Mouse (Mus musculus) skeletal muscle tissue, postnatal 0 days (tissue): ENCODE data around the gene Il11. TPM values are rescaled to one million over a fixed set of nuclear protein-coding genes. Genes with fewer than 3 reads are reported as not detected.

Experiments
- polyA plus RNA-seq: library from polyadenylated mRNA; unstranded; fragments of >200 nt; fragmentation: Nextera tagmentation; extraction: Ambion mirVana; gene quantifications from 2 replicates; pipeline ENCODE4 v1.2.1, GENCODE M21; 2015

The Il11 gene
- polyA plus RNA-seq: 0.09 TPM in 1 of 2 replicates, not detected in the other

DNA sequence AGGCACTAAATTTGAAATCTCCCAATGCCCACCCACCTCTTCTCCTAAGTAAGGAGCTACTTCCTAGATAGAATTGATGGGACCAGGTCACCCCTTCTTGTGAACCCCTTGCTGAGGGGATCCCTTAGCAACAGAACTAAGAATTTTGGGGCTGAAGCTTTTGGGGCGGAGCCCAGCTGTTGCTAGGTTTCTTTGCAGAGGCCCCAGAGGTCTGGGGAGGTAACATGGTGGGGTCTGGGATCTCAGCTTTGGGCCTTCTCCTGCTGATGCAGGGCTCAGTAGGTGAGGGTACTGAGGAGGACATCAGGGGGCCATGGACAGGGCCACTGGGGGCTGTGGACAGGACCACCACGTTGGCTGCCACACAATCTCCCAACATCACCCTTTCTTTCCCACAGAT is at the start of gene Il11, which contains the start of gene Tmem190:
TSS of gene Il11 (minus strand) at position 101 of the 400 bp plus-strand sequence.
TSS of gene Tmem190 (plus strand) at position 179 of the 400 bp plus-strand sequence.

DNA sequence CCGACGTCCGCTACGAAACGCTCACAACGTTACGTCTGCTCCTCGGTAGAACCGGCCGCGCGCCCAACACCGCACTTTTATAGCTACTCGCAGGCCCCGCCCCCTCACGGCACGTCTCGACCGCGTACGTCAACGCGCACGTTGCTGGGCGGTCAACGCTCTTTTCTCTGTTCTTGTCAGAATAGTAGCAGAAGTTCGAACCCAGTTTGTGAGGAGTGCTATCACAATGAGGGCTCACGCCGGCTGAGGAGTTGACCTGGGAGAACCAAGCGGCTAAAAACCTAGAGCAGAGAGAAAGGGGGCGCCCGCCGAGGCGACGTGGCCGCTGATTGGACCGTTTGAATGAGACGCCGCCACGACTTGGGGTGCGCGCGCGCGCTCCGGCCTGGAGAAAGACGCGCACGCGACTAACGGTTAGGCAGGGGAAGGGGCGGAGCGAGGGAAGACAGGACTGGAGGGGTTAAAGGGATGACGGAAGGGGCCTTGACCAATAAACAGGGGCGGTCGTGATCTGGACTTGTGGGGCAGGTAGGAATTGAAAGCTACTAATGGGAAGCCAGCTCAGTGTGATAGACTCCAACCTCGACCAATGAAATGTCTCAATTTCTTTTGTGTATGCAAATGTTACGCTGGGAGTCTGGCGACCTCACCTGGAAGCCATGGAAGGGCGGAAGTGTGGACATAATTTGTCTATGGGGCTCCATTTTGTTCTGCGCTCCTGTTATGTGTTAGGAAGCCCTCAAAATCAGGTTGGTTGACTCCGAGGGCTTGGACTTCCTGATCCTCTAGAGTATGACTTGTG is 29.8 kb upstream of the Il11 start, which contains the start of gene Ube2s:
TSS of gene Ube2s (minus strand) at position 288 of the 802 bp plus-strand sequence.

DNA sequence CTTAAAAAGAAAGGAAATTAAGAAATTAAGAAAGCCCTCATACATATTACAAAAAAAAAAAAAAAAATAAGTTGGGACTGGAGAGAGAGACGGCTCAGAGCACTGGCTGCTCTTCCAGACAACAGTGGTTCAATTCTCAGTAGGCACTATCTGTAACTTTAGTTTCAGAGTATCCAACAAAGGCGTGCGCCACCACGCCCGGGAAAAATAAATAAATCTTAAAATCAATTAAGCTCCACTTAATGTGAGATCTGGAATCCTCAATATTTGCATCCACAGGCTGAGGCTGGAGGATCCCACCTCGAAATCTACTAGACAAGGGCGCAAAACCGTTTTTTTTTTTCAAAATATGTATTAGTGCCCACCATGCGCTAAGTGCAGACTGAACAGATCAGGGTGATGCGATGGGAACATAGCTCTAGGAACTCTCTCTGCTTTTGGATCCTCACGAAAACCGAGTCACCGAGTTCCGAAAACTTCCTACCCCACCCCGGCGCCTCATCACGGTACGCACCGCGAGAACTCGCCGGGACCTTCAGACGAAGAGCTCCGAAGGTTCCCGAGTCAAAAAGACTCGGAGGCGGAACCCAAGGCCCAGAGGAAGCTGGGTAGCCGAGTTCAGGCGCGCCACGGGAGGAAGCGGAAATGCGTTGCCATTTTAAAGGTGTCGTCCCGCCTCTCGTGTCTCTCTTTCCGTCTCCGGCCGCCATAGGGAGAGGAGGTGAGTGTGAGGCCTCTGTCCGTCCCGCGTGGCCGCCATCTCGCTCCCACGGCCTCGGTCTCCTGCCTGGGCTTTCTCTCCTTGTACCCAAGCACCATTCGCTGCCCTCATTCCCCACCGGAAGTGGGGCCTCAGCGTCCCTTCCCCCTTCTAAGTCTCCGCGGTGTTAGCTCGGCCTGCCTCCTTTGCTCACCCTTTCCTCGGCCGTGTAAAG is 9.9 kb upstream of the Il11 start, which contains the start of gene Rpl28:
TSS of gene Rpl28 (plus strand) at position 597 of the 935 bp plus-strand sequence.

DNA sequence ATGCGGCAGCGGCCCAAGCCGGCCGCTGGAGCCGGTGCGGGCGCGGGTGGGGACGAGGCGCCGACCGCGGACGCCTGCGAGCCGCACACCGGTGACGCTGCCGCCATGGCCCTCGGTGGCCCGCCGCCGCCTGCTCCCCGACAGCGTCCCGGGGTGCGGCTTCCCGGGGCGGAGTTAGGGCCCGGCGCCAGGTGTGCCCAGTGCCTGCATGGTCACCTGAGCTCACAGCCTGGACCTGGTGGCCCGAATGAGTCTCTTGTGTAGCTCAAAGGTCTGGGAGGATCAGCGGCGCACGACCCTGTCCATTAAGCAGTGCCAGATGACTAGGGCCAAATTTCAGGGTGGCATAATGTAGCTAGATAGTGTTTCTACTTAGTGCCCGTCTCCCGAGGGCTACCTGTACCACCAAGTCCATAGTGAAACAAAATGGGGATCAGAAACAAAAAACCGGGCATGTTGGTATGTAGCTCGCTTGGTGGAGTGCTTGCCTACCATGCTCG is 6.8 kb upstream of the Il11 start, which contains the start of gene Tmem238:
TSS of gene Tmem238 (minus strand) at position 221 of the 500 bp plus-strand sequence.

DNA sequence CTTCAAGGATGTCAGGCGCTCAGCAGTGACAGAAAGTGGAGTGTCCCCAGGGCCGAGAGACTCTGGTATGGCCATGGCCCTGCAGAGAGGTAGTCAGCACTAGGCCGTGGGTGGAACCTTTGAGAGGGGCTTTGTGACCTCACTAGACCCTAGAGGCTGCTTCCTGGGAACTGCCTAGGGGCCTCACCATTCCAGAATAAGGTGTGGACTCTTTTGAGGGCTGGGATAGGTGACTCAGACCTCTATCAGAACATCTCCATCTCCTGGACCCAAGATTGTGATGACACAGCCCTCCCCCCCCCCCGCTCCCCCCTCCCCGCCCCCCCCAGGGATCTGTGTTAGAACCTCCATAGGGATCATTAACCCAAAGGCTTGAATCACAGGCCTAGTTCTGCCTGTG is 11.5 kb downstream of the Il11 start, which contains the start of gene Fam71e2:
TSS of gene Fam71e2 (minus strand) at position 101 of the 400 bp plus-strand sequence.

DNA sequence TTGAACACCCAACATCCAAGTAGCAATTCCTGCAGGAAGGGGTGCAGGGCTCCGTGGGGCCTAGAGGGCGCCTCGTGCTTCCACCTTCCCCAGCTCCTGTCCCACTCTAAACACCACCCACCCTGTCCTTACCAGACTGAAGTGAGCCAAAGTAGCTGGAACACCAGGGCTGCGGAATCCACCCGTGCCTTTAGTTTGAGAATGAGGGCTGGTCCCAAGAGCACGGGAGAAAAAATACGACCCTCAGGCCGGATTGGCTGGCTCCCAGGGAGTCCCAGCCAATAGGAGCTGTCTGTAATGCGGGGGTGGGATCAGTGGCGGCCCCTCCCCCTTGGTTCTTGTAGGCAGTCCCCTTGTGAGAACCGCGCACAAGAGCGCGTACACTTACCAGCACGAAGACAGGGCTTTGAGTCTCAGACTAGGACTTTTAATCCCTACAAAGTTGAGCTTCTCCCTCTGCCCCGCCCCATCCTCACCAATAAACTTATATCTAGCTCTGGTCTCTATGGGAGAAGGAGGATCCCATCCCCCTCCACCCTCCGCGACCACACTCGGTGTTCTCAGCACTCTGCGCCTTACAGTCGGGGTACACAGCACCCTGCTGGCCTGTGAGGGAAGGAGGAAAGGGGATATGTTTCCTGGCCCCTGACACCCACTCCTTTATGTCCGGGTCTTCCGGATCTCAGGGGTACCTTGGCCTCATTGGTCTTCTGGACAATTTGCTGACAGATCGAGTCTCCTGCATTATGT is 29.7 kb downstream of the Il11 start, which contains the start of gene Cox6b2:
TSS of gene Cox6b2 (minus strand) at position 274 of the 750 bp plus-strand sequence.

DNA sequence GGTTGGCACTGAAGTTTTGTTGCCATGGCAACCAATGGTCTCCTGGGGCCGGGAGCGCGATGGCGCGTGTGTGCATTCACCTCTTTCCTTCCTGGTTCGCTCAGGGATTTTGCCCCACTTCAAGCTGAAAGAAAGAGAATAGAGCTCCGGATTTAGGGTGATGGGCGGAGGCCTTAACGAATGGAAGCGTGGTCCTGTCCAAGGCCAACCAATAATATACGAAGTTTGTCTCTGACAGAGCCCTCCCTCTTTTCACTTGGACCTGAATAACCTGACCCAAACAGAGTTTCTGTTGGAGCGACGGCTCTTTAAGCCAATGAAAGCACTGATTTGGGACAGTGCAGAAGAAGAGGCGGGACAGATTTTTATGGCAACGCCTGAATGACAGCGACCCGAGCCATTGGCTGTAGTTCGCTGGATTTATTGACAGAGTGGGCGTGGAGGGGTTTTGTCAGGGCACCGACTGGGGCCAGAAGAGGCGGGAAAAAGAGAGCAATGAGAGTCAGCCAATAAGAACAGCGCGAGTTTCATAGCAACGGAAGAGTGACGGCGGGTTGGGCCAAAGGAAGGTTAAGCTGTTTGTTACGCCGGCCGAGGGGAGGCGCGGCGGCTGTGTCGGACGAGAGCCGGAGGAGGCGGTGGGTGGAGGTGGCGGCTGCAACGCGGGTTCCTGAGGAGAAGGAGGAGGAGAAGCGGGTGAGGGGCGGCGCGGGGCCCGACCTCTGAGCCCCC is 42.9 kb downstream of the Il11 start, which contains the start of gene Kmt5c:
TSS of gene Kmt5c (plus strand) at position 572 of the 732 bp plus-strand sequence.

DNA sequence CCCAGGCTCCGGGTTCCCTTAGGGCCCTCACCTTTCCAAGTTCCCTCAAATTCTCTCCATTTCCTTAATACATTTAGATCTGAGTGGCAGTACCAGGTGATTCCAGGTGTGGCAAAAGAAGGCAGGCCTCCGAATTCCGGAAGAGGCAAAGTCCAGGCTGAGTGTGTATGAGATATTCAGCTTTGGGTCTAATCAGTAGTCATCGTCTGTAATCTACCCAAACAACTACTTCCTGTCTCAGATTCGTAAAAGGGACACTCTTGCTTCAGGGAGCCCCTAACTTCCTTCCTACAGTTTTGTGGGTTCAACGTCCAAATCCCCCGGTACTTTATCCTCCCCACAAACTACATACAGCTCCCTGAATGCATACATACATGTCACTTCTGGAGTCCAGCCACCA is 57.5 kb downstream of the Il11 start, which contains the start of gene Tmem150b:
TSS of gene Tmem150b (minus strand) at position 81 of the 400 bp plus-strand sequence.

Other genes with a start within 250 kb of the Il11 start
- 0.10 and 0.31 TPM in 2 replicates for gene Syt5, start 235.3 kb downstream of the Il11 start, polyA plus RNA-seq
- not detected in 2 replicates for gene Ptprh, start 178.8 kb downstream of the Il11 start, polyA plus RNA-seq
- 0.26 and 0.62 TPM in 2 replicates for gene Tmem86b, start 151.4 kb downstream of the Il11 start, polyA plus RNA-seq
- gene Ppp6r1, start 123.8 kb downstream of the Il11 start, polyA plus RNA-seq: 5.1 and 5.6 TPM in 2 replicates
- gene Hspbp1, start 97.8 kb downstream of the Il11 start, polyA plus RNA-seq: 41.2 and 49.2 TPM in 2 replicates
- gene Brsk1, start 92.3 kb downstream of the Il11 start, polyA plus RNA-seq: 0.23 and 0.39 TPM in 2 replicates
- 0.07 TPM in 1 of 2 replicates, not detected in the other for gene Tmem150b, start 57.6 kb downstream of the Il11 start, polyA plus RNA-seq
- gene Kmt5c, start 42.7 kb downstream of the Il11 start, polyA plus RNA-seq: 22.4 and 24.9 TPM in 2 replicates
- 18.6 and 22.1 TPM in 2 replicates for gene Cox6b2, start 29.8 kb downstream of the Il11 start, polyA plus RNA-seq
- gene Fam71e2, start 11.6 kb downstream of the Il11 start, polyA plus RNA-seq: not detected in 2 replicates
- not detected in 2 replicates for gene Tmem190, start 78 bp upstream of the Il11 start, polyA plus RNA-seq
- 8.2 and 8.9 TPM in 2 replicates for gene Tmem238, start 6.8 kb upstream of the Il11 start, polyA plus RNA-seq
- 262 and 278 TPM in 2 replicates for gene Rpl28, start 10.0 kb upstream of the Il11 start, polyA plus RNA-seq
- 106 and 115 TPM in 2 replicates for gene Ube2s, start 29.7 kb upstream of the Il11 start, polyA plus RNA-seq
- not detected in 2 replicates for gene Shisa7, start 61.8 kb upstream of the Il11 start, polyA plus RNA-seq
- gene Isoc2b, start 87.4 kb upstream of the Il11 start, polyA plus RNA-seq: 3.2 and 8.0 TPM in 2 replicates
- gene Isoc2a, start 94.3 kb upstream of the Il11 start, polyA plus RNA-seq: 0.87 and 1.4 TPM in 2 replicates
- 0.10 TPM in 1 of 2 replicates, not detected in the other for gene Gm36210, start 123.7 kb upstream of the Il11 start, polyA plus RNA-seq
- gene Zfp628, start 132.4 kb upstream of the Il11 start, polyA plus RNA-seq: 1.8 and 2.0 TPM in 2 replicates
- 0.66 and 1.3 TPM in 2 replicates for gene Nat14, start 139.2 kb upstream of the Il11 start, polyA plus RNA-seq
- gene Ssc5d, start 142.9 kb upstream of the Il11 start, polyA plus RNA-seq: 8.7 and 10.2 TPM in 2 replicates
- 6.5 and 8.4 TPM in 2 replicates for gene Sbk2, start 181.5 kb upstream of the Il11 start, polyA plus RNA-seq
- not detected in 2 replicates for gene Sbk3, start 188.3 kb upstream of the Il11 start, polyA plus RNA-seq
- 9.2 and 12.0 TPM in 2 replicates for gene Zfp579, start 213.3 kb upstream of the Il11 start, polyA plus RNA-seq
- gene Zfp524, start 231.6 kb upstream of the Il11 start, polyA plus RNA-seq: 14.0 and 16.9 TPM in 2 replicates
- gene Fiz1, start 231.8 kb upstream of the Il11 start, polyA plus RNA-seq: 16.4 and 17.7 TPM in 2 replicates
- gene Gm44973, start 232.6 kb upstream of the Il11 start, polyA plus RNA-seq: 0.17 and 1.3 TPM in 2 replicates
- 3.0 and 3.2 TPM in 2 replicates for gene Zfp865, start 237.5 kb upstream of the Il11 start, polyA plus RNA-seq
- 0.22 and 1.5 TPM in 2 replicates for gene Ccdc106, start 237.7 kb upstream of the Il11 start, polyA plus RNA-seq